Mouse (Mus musculus) limb, embryonic 14.5 days (tissue): ENCODE measurements at regions not wholly inside any gene's neighbourhood (a gene's known extent, or its start where the extent isn't known, plus 50 kb on each side); places are given as distances from the start of the nearest gene placed in this dataset.

Experiments
- ATAC-seq: fragments of 200-750 bp; cut with Nextera tagmentation; 2 replicates; pipeline ENCODE4 v1.8.0; 2017; ENCODE audit warnings: low read depth, moderate number of reproducible peaks, moderate TSS enrichment; ENCODE audit not compliant: low FRiP score
- DNase-seq: peaks from one replicate; pipeline ENCODE4 v3.0.0-alpha.2; 2015; ENCODE audit warnings: low spot score
- H3K27ac ChIP-seq: fragments of 300-500 bp; sonication (generic); replicated peaks from 2 replicates; pipeline ENCODE4 v1.5.1; 2014; ENCODE audit warnings: low read depth, mild to moderate bottlenecking, low read length, moderate library complexity, mixed read lengths
- H3K27me3 ChIP-seq: fragments of 300-500 bp; sonication (generic); 2 replicates; pipeline ENCODE4 v1.6.1; 2014; ENCODE audit warnings: low read length, mixed read lengths; ENCODE audit not compliant: control insufficient read depth, insufficient read depth
- H3K36me3 ChIP-seq: fragments of 300-500 bp; sonication (generic); 2 replicates; pipeline ENCODE4 v1.6.1; 2014; ENCODE audit warnings: mild to moderate bottlenecking, low read length, moderate library complexity, mixed read lengths; ENCODE audit not compliant: control insufficient read depth, insufficient read depth
- H3K4me1 ChIP-seq: fragments of 300-500 bp; sonication (generic); 2 replicates; pipeline ENCODE4 v1.6.1; 2014; ENCODE audit warnings: antibody characterized with exemption, low read length, mixed read lengths; ENCODE audit not compliant: control insufficient read depth, insufficient read depth
- H3K4me2 ChIP-seq: fragments of 300-500 bp; sonication (generic); replicated peaks from 2 replicates; pipeline ENCODE4 v1.6.1; 2014; ENCODE audit warnings: low read depth, mild to moderate bottlenecking, low read length, moderate library complexity; ENCODE audit not compliant: severe bottlenecking
- H3K4me3 ChIP-seq: fragments of 300-500 bp; sonication (generic); replicated peaks from 2 replicates; pipeline ENCODE4 v1.5.1; 2014; ENCODE audit warnings: low read length
- H3K9ac ChIP-seq: fragments of 300-500 bp; sonication (generic); 2 replicates; pipeline ENCODE4 v1.6.1; 2014; ENCODE audit warnings: mild to moderate bottlenecking, low read depth, low read length, moderate library complexity; ENCODE audit not compliant: severe bottlenecking
- H3K9me3 ChIP-seq: fragments of 300-500 bp; sonication (generic); 2 replicates; pipeline ENCODE4 v1.6.1; 2016; ENCODE audit warnings: low read length; ENCODE audit not compliant: control insufficient read depth
- POLR2A ChIP-seq: fragments of 200-500 bp; IDR thresholded peaks from 2 replicates; pipeline ENCODE4 v1.8.0; 2012; ENCODE audit warnings: inconsistent platforms, mild to moderate bottlenecking, moderate library complexity, borderline replicate concordance; ENCODE audit not compliant: insufficient read depth, insufficient read length; ENCODE audit errors: extremely low read depth
- WGBS: fragments of 180-500 bp; shearing (Covaris S2); extraction: QIAGEN DNeasy Blood & Tissue Kit; methylation state at CpG from one replicate; pipeline ENCODE4 v1.1.7; 2014; 5-methylcytosine and 5-hydroxymethylcytosine counted together

- H3K27ac ChIP-seq, result no peak overlapping the region
- H3K4me3 ChIP-seq, result no peak overlapping the region
- H3K9me3 ChIP-seq, result no peaks in the 10 kb centered on the region
- H3K4me2 ChIP-seq, result no peak overlapping the region
- H3K36me3 ChIP-seq, result no peaks in the 10 kb centered on the region
- WGBS, result 90% methylated on average over 5 of the region's 5 CpGs
- TF ChIP-seq POLR2A, result no peak
- no peaks in the 10 kb centered on the region for H3K4me1 ChIP-seq
- no peaks in the 10 kb centered on the region for H3K27me3 ChIP-seq
- no peak for ATAC-seq
- no peak overlapping the region for H3K9ac ChIP-seq
- DNase-seq, result no peak
Observed at GRCm38 (mm10) chr3:58295810-58296209, 118.7 kb upstream of the Tsc22d2 start.

GRCm38 (mm10) chr3:58300213-58300612 lies 114.3 kb upstream of the Tsc22d2 start:
- H3K9me3 ChIP-seq, result no peaks in the 10 kb centered on the region
- H3K4me1 ChIP-seq, result peaks cover 2% of the 10 kb centered on the region; the same call in 1 of the 2 replicates
- ATAC-seq (no peak), DNase-seq (no peak)
- TF ChIP-seq POLR2A, result no peak
- H3K4me2 ChIP-seq, result no peak overlapping the region
- no peak overlapping the region for H3K4me3 ChIP-seq
- no peaks in the 10 kb centered on the region for H3K36me3 ChIP-seq
- H3K27me3 ChIP-seq, result no peaks in the 10 kb centered on the region
- H3K9ac ChIP-seq, result no peak overlapping the region
- 74% methylated on average over 2 of the region's 2 CpGs for WGBS
- H3K27ac ChIP-seq, result no peak overlapping the region

GRCm38 (mm10) chr3:58300801-58301485 lies 113.6 kb upstream of the Tsc22d2 start:
- H3K27me3 ChIP-seq, result no peaks in the 10 kb centered on the region
- DNase-seq, result no peak
- no peak overlapping the region for H3K4me2 ChIP-seq
- H3K36me3 ChIP-seq, result no peaks in the 10 kb centered on the region
- TF ChIP-seq POLR2A, result no peak
- H3K27ac ChIP-seq, result no peak overlapping the region
- H3K9me3 ChIP-seq, result no peaks in the 10 kb centered on the region
- 62% methylated on average over 5 of the region's 5 CpGs for WGBS
- no peak overlapping the region for H3K4me3 ChIP-seq
- ATAC-seq, result no peak
- H3K4me1 ChIP-seq, result peaks cover 2% of the 10 kb centered on the region; the same call in 1 of the 2 replicates
- no peak overlapping the region for H3K9ac ChIP-seq

DNA sequence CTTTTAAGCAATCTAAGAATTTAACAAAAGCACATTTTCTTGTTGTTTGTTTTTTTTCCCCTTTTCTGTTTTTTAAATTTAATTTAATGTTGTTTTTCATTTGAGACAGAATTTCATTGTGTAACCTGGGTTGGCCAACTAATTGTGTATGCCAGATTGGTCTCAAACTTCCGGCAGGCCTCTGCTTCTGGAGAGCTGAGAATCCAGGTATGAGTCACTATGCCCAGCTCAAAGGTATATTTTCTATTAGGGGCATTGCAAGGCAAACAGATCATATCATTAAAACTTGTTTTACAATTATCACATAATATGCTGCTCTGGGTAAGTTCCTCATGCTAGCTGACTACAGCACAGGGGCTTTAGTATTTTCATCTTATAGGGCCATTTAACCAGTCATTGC lies 112.2 kb upstream of the Tsc22d2 start:
- ATAC-seq (no peak), DNase-seq (no peak)
- H3K4me2 ChIP-seq, result no peak overlapping the region
- no peak for TF ChIP-seq POLR2A
- H3K27ac ChIP-seq, result no peak overlapping the region
- no peaks in the 10 kb centered on the region for H3K9me3 ChIP-seq
- no peak overlapping the region for H3K4me3 ChIP-seq
- WGBS, result 83% methylated on average over 1 of the region's 1 CpGs
- no peak overlapping the region for H3K9ac ChIP-seq
- no peaks in the 10 kb centered on the region for H3K36me3 ChIP-seq
- H3K4me1 ChIP-seq, result peaks cover 2% of the 10 kb centered on the region; the same call in 1 of the 2 replicates
- no peaks in the 10 kb centered on the region for H3K27me3 ChIP-seq

GRCm38 (mm10) chr3:58303746-58304145 lies 110.8 kb upstream of the Tsc22d2 start:
- no peaks in the 10 kb centered on the region for H3K9me3 ChIP-seq
- no peak overlapping the region for H3K4me2 ChIP-seq
- no peak overlapping the region for H3K9ac ChIP-seq
- no peaks in the 10 kb centered on the region for H3K36me3 ChIP-seq
- ATAC-seq, result no peak
- H3K4me1 ChIP-seq, result peaks cover 2% of the 10 kb centered on the region; the same call in 1 of the 2 replicates
- no peaks in the 10 kb centered on the region for H3K27me3 ChIP-seq
- no peak for TF ChIP-seq POLR2A
- no peak for DNase-seq
- 15% methylated on average over 3 of the region's 3 CpGs for WGBS
- H3K27ac ChIP-seq, result no peak overlapping the region
- no peak overlapping the region for H3K4me3 ChIP-seq
